In genomic region chr2:29437861-29438529, GRCm38 (mm10) we compare ENCODE assay signal across 24 mouse cellular contexts.
DNase-seq lines count a peak whose midpoint lies in the region; ATAC-seq lines count a peak whose summit lies in the region.
"Had no signal": no experiment of that assay in that cellular context is flagged by ENCODE, and none has a peak within 500 bp of the region (broad histone marks: within the 10 kb centered on the region; RNA-seq: fewer than 3 reads in every experiment).

No protein-coding gene starts in this region.

- WGBS in liver, embryonic 12.5 days (ENCODE audit: insufficient replicate concordance), result 71% methylated on average over 4 of the region's 4 CpGs
- WGBS in liver, embryonic 13.5 days (ENCODE audit: insufficient replicate concordance), result 65% methylated on average over 4 of the region's 4 CpGs
- WGBS in hindbrain, embryonic 13.5 days, result 90% methylated on average over 4 of the region's 4 CpGs

- 0 out of 2 replicates have a peak overlapping the region, but pooled peaks have one; percentile 31 for H3K27ac ChIP-seq in liver, embryonic 12.5 days
- H3K27ac ChIP-seq in liver, embryonic 13.5 days, result peak overlapping the region; percentile 55
- no peak overlapping the region for H3K27ac ChIP-seq in hindbrain, embryonic 13.5 days
- H3K27ac ChIP-seq: embryonic facial prominence, embryonic 10.5 days; embryonic facial prominence, embryonic 15.5 days; forebrain, embryonic 12.5 days; heart, embryonic 10.5 days; heart, embryonic 15.5 days; midbrain, embryonic 12.5 days; neural tube, embryonic 13.5 days had no signal

- H3K4me2 ChIP-seq in liver, embryonic 12.5 days, result no peak overlapping the region
- H3K4me2 ChIP-seq in liver, embryonic 13.5 days, result no peak overlapping the region
- no peak overlapping the region for H3K4me2 ChIP-seq in hindbrain, embryonic 13.5 days
- H3K4me2 ChIP-seq: embryonic facial prominence, embryonic 15.5 days; forebrain, embryonic 12.5 days; heart, embryonic 15.5 days; midbrain, embryonic 12.5 days; neural tube, embryonic 13.5 days had no signal

- peaks cover 41% of the 10 kb centered on the region for H3K4me1 ChIP-seq in liver, embryonic 12.5 days
- H3K4me1 ChIP-seq in liver, embryonic 13.5 days (replicated peaks), result peaks cover 49% of the 10 kb centered on the region
- peaks cover 32% of the 10 kb centered on the region for H3K4me1 ChIP-seq in hindbrain, embryonic 13.5 days (replicated peaks)

- DNase-seq in adrenal gland, postnatal 14 days, result peak; percentile 31
- DNase-seq in adrenal gland, postnatal 10 days, result no peak
- DNase-seq in liver, result no peak
- DNase-seq in liver, embryonic 13.5 days, result no peak
- no peak for DNase-seq in embryo, embryonic 10.5 days (ENCODE audit: low spot score)
- DNase-seq: cerebellum, adult 2 months; cerebellum, postnatal 14 days; gastrocnemius, postnatal 14 days; layer of hippocampus, adult 9-11 months; thymus, postnatal 4 days had no signal

- H3K9ac ChIP-seq in liver, embryonic 12.5 days, result no peak overlapping the region
- H3K9ac ChIP-seq in liver, embryonic 13.5 days, result no peak overlapping the region
- no peak overlapping the region for H3K9ac ChIP-seq in hindbrain, embryonic 13.5 days
- H3K9ac ChIP-seq: embryonic facial prominence, embryonic 15.5 days; forebrain, embryonic 12.5 days; heart, embryonic 15.5 days; midbrain, embryonic 12.5 days; neural tube, embryonic 13.5 days had no signal

- H3K9me3 ChIP-seq in liver, embryonic 12.5 days (replicated peaks), result no peaks in the 10 kb centered on the region
- H3K9me3 ChIP-seq in liver, embryonic 13.5 days (replicated peaks), result no peaks in the 10 kb centered on the region
- H3K9me3 ChIP-seq in hindbrain, embryonic 13.5 days, result no peaks in the 10 kb centered on the region
- H3K9me3 ChIP-seq: embryonic facial prominence, embryonic 10.5 days; embryonic facial prominence, embryonic 15.5 days; forebrain, embryonic 12.5 days; heart, embryonic 10.5 days; heart, embryonic 15.5 days; megakaryocyte, embryonic 14.5 days; midbrain, embryonic 12.5 days; neural tube, embryonic 13.5 days had no signal

- H3K4me3 ChIP-seq in liver, embryonic 12.5 days, result no peak overlapping the region
- H3K4me3 ChIP-seq in liver, embryonic 13.5 days (replicated peaks), result no peak overlapping the region
- no peak overlapping the region for H3K4me3 ChIP-seq in hindbrain, embryonic 13.5 days
- H3K4me3 ChIP-seq: embryonic facial prominence, embryonic 10.5 days; embryonic facial prominence, embryonic 15.5 days; forebrain, embryonic 12.5 days; heart, embryonic 10.5 days; heart, embryonic 15.5 days; megakaryocyte, embryonic 14.5 days; midbrain, embryonic 12.5 days; neural tube, embryonic 13.5 days had no signal

- no peak for ATAC-seq in liver, embryonic 12.5 days
- peak; percentile 49 for ATAC-seq in liver, embryonic 13.5 days (ENCODE audit: low read depth)
- no peak for ATAC-seq in hindbrain, embryonic 13.5 days (ENCODE audit: low FRiP score)
- ATAC-seq: activated CD4-positive, CD25-positive, alpha-beta regulatory T cell, adult 4 months; CD4-positive, CD25-positive, alpha-beta regulatory T cell, adult 4 months; hindbrain, postnatal 0 days; intestine, embryonic 16.5 days had no signal

- no peaks in the 10 kb centered on the region for H3K36me3 ChIP-seq in liver, embryonic 12.5 days
- H3K36me3 ChIP-seq in liver, embryonic 13.5 days, result no peaks in the 10 kb centered on the region
- H3K36me3 ChIP-seq in hindbrain, embryonic 13.5 days, result no peaks in the 10 kb centered on the region
- H3K36me3 ChIP-seq: embryonic facial prominence, embryonic 10.5 days; embryonic facial prominence, embryonic 15.5 days; forebrain, embryonic 12.5 days; heart, embryonic 10.5 days; heart, embryonic 15.5 days; midbrain, embryonic 12.5 days; neural tube, embryonic 13.5 days had no signal

- no peaks in the 10 kb centered on the region for H3K27me3 ChIP-seq in liver, embryonic 12.5 days (replicated peaks)
- no peaks in the 10 kb centered on the region for H3K27me3 ChIP-seq in liver, embryonic 13.5 days
- no peaks in the 10 kb centered on the region for H3K27me3 ChIP-seq in hindbrain, embryonic 13.5 days
- H3K27me3 ChIP-seq: embryonic facial prominence, embryonic 15.5 days; forebrain, embryonic 12.5 days; heart, embryonic 15.5 days; midbrain, embryonic 12.5 days; neural tube, embryonic 13.5 days had no signal
